Mouse (Mus musculus) gonadal fat pad, adult 2 months (tissue): ENCODE results near the gene Lsamp. TPM values are rescaled to one million over a fixed set of nuclear protein-coding genes. Genes with fewer than 3 reads are reported as not detected.

ENCODE experiments used
- DNase-seq: peaks from one replicate; pipeline ENCODE4 v3.0.0-alpha.2; 2012; ENCODE audit warnings: low read depth
- polyA plus RNA-seq: library from polyadenylated mRNA; depleted of rRNA; stranded (reverse); fragments of >200 nt; gene quantifications from 2 replicates; pipeline ENCODE4 v1.2.3, GENCODE M21; 2012

Gene Lsamp
- polyA plus RNA-seq, 1 experiment = 0.22 TPM

- DNase-seq = no peak
These were observed 2196.3 kb downstream of the Lsamp start for GRCm38 (mm10) chr16:42180473-42180872.

- no peak for DNase-seq
These were observed 2205.4 kb downstream of the Lsamp start for GRCm38 (mm10) chr16:42189431-42190081.

GRCm38 (mm10) chr16:42190114-42191045 is 2206.2 kb downstream of the Lsamp start:
- no peak for DNase-seq
